Mouse (Mus musculus) gastrocnemius, postnatal 36 days (tissue): ENCODE data around the gene Sult2b1. TPM values are rescaled to one million over a fixed set of nuclear protein-coding genes. Genes with fewer than 3 reads are reported as not detected.

ENCODE experiments used
- DNase-seq, 2 experiments: peaks; one replicate each; pipeline ENCODE4 v3.0.0; 2022
- intact Hi-C: fragments of 180-260 bp; cut with DNase I; formaldehyde crosslinking; loops from one replicate; pipeline ENCODE4 v1.15.1; 2025
- total RNA-seq, 2 experiments: library from RNA; stranded (reverse); gene quantifications; 2 replicates each; pipeline ENCODE4 v1.2.3; 2021

Gene Sult2b1
- total RNA-seq, 2 experiments from 2014 or later, result not detected

DNA sequence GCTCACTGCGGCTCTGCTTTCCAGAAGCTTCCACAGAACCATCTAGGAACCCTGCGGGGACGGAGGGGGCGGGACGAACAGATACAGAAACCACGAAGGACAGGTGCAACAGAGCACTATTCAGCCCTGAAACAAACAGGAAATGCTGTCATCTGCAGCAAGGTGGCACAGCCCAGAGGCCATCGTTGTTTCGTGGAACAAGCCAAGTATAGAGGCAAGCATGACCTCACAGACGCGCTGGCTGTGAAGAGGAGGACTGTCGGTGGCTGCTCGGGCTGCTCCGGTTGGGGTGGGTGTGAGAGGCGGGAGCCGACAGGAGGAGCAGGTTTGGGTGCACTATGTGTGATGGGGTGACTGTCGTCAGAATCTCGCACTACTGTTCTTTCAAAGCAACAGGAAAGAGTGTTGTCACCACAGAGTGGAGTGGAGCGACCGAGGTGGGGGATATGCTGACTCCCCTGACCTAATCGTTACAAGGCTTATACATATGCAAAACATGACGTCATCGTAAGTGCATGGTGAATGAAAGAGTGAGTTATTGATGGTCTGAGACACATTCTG is 5.3 kb downstream of the Sult2b1 start:
- intact Hi-C loops, result no loop called here
- peak in 1 of 2 experiments; percentile 2 for DNase-seq

DNA sequence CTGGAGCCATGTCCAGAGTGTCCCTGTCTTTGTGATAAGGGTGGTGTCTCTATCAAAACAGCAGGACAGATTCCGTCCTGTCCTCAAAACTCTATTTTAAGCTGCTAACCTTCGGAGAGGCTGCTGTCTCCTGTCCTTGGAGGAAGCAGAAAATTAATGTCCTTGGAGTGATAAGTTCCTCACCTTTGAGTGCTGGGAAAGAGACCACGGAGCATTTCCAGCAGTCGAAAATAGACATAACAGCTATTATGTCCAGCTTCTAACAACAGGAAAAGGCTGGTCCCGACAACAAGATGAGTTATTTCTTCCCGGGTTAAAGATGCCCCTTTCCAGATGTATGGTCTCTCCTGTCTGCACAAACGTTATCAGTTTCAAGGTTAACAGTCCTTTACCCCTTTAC is 9.2 kb downstream of the Sult2b1 start:
- intact Hi-C loops, result no loop called here
- no peak for DNase-seq

DNA sequence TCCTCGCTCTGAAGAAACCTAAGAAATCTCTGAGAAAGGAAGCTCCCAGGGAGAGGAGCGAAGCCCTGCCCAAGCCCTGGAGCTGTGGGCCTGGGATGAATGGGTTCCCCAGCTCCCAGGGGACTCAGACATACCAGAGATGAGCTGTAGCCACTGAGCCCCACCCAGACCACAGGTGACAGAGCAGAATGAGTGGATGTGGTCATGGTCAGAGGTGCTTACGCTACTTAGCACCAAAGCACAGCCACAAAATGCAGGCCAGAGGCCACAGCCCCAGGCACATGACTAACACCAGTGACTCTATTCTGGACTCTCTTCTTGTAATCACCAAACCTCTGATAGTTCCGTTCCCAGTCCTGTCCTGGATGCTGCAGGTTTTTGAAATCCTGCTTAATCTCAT is 13.4 kb downstream of the Sult2b1 start:
- intact Hi-C loops, result no loop called here

DNA sequence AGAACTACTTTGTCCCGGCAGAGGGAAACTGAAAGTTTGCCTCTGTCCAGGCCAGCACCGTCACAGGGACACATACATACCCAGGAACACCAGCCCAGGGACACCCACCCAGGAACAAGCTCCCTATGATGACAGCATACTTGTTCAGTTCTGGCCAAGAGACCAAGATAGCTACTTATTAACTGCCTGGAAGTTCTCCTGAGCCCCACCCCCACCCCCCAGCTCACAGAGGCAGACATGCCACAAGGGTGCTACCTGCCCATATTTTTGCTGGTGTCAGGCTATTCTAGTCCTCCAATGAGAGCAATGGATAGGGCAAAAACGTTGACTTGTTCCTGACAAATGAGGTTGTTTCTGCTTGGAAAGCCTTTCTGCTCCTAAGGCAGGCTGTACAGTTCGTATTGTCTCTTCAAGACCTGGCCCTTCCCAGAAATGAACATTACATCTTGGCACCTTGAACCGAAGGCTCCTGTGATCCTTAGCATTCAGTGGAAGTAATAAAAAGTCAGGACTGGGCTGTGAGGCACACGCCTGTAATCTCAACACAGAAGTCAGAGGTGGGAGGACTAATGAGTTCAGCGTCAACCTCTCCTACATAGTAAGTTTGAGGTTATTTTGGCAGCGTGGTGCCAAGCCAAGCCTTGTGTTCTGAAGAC is 13.9 kb downstream of the Sult2b1 start:
- intact Hi-C loops, result no loop called here
- no peak for DNase-seq

More for the DNA sequence above, 13.4 kb downstream of the Sult2b1 start:
- no peak for DNase-seq

DNA sequence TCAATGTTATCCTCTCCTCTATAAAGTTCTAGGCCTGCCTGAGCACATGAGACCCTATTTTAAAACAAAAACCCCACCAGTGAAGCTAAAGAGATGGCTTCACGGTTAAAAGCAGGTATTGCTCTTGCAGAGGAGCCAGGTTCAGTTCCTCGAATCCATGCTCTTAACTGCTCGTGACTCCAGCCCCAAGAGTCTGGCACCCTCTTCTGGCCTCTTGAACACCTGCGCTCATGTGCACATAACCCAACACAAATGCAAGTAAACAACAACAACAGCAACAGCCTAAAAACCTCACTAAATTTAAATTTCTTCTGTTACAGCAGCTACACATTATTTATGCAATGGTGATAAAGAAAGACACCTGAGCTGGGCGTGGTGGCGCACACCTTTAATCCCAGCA is 17.0 kb downstream of the Sult2b1 start:
- intact Hi-C loops, result loop anchor here (10.0 kb wide), 1 partner anchor 217 kb away; no protein-coding TSS in a partner anchor
- no peak for DNase-seq

DNA sequence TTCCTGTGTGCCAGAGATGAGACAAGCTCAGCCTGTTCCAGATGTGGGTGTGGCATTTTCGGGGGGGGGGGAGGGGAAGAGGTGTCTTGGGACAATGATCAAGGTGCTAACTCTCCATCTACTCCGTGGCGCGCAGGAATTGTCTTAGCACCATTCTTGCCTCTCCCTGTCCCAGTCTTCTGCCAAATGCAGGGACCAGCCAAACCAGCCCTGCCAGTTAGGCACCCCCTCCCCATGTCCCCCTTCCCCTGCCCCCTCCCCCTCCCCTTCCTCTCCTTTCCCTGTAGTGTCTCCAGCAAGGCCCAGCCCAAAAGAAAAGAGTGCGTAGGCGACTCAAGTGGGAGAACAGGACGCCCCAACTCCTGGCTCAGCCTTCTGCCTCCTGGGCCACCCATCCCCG is 17.7 kb downstream of the Sult2b1 start:
- intact Hi-C loops, result loop anchor here (10.0 kb wide), 1 partner anchor 218 kb away; no protein-coding TSS in a partner anchor
- no peak for DNase-seq

DNA sequence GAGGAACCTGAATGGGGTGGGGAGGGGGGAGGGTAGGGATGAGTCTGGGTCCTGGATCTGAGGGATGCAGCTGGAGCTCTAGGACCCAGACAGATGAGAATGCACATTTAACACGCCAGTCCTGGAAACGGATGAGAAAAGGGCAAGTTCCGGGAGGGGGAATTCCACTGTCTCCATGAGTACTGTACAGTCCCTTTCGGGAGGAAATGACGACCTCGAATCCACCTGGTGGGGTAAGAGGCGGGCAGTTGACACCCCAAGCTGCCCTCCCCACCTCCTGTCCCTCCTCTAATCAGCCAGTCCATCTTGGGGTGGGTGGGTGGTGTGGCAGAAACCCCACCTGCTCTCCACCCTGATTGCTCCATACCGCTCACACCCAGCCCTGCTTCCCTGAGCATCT is 18.5 kb downstream of the Sult2b1 start:
- intact Hi-C loops, result loop anchor here (10.0 kb wide), 1 partner anchor 219 kb away; no protein-coding TSS in a partner anchor
- DNase-seq, result no peak

DNA sequence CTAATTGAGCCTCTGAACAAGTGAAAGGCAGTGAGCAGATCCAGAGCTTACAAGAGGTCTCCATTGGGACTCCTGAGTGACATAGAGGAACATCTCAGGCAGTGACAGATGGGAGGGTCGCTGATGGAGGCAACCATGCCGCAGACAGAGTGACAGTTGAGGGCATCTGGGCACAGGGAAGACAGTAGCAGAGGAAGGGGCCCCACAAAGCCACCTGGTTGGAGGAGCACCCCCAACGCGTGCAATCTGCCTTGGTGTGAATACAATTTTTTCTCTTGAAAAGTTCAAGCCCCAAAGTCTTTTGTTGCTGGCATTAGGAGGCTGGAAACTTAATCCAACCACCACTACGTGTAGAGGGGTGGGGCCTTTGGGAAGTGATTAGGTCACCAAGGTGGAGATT is 24.3 kb downstream of the Sult2b1 start:
- intact Hi-C loops, result loop anchor here (10.0 kb wide), 1 partner anchor 225 kb away; no protein-coding TSS in a partner anchor
- no peak for DNase-seq

DNA sequence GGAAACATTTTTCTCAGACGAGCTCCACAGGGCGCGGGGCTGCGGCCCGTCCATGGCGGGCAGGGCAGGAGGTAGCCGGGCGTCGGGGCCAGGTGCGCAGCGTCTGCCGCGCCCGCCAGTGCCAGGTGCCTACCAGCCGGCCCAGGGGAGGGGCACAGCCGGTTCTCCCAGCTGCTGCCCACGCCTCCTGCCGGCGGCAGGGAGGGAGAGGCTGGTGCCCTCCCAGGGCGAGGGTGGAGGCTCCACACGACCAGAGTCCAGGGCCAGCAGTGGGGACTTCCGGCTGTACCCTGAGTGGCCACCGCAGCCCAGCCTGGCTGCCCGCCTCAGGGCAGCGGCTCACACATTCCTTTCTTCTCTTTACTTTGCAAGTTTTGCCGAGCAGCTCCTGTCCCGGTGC is 25.1 kb downstream of the Sult2b1 start:
- no peak for DNase-seq
- intact Hi-C loops, result loop anchor here (5.0 kb wide), 1 partner anchor 33 kb away; no protein-coding TSS in a partner anchor

DNA sequence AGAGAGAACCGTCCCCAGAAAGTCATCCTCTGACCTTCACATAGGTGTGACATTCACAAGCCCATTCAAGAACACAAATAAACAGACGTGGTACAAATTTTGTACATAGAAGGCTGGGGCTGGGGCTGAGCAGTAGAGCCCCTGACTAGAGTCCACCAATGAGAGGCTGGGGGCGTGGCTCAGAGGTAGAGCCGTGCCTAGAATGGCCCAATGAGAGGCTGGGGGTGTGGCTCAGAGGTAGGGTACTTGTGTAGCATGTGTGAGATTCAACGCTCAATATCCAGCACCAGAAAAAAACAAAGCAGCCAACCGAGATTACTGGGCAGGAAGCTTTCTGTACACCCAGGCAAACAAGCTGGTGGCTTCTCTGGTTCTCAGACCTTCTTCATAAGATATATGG is 28.8 kb downstream of the Sult2b1 start:
- intact Hi-C loops, result loop anchor here (5.0 kb wide), 1 partner anchor 37 kb away; no protein-coding TSS in a partner anchor
- no peak for DNase-seq

DNA sequence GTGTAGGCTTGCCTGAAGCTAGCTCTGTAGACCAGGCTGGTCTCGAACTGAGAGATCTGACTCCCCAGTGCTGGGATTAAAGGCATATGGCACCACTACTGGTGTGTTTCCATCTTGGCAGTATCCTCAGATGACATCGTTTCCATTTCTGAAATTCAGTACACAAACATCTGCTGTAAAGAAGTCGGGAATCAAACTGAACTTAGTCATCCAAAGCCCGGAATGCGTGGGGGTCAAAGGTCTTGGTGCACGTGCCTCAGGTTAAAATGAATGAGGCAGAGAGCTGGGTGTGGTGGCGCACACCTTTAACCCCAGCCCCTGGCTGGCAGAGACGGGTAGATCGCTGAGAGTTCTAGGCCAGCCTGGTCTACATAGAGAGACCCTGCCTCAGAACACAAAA is 34.3 kb downstream of the Sult2b1 start:
- intact Hi-C loops, result no loop called here
- DNase-seq, result no peak

DNA sequence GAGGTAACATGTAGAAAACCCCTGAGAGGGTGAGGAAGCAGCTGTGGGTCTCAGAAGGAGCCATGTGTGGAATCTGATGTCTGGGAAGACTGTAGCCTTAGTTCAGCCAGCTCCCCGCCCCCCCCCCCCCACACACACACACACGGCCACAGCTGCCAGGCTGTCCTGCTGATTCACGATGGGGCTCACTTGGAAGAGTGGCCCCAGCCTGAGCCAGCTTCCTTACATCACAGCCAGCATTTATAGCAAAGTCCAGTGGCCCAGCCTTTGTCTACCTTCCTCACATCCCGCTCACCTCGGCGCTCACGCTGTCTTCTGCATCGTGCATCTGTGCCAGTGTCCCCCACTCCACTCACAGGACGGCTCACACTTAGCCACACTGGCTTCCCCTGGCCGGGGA is 35.1 kb downstream of the Sult2b1 start:
- intact Hi-C loops, result no loop called here
- no peak for DNase-seq

DNA sequence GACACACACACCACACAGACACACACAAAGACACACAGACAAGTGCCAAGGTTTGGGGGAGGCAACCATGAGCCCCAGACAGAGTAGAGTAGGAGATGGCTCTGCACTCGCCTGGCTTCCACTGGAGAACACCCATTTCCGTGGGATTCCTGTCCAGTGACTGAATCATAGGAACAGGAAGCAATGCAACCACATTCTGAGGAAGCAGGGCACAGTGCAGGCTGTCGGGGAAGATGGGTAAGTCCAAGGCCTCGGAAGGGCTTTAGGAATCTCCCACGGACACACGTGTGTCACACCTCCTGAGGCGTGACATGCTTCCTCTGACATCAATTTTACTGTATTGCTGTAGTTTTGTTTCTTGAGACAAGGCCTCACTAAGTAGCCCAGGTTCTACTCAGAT is 36.4 kb downstream of the Sult2b1 start:
- intact Hi-C loops, result no loop called here
- no peak for DNase-seq

DNA sequence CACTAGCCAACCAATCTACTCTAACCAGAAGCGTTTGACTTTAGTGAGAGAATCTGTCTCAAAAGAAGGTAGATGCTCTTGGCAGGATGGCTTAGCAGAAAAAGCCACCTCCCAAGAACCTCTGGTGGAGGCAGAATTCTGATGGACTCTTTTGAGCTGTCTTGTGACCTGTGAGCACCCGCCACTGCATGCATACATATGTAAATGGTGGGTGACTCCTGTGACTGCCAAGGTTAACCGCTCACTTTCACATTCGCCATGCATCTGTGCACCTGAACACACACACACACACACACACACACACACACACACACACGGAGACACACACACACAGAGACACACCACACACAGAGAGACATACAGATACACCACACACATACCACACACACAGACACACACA is 37.0 kb downstream of the Sult2b1 start:
- DNase-seq, result no peak
- intact Hi-C loops, result no loop called here

DNA sequence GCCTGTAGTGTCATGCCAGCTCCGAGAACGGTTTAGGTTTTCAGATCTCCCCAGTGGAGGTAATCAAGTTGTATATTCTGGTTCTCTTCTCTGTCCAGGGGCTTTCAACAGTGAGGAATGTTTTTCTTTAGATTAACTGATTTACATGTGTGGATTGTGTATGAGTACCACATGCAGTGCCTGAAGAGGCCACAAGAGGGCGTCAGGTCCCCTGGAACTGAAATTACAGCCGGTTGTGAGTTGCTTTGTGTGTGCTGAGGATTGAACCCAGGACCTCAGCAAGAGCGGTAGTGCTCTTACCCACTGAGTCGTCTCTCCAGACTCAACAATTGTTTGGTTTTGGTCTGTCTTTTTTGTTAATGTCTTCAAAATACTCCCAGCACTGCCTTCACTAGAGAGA is 38.0 kb downstream of the Sult2b1 start:
- intact Hi-C loops, result no loop called here
- DNase-seq, result no peak

DNA sequence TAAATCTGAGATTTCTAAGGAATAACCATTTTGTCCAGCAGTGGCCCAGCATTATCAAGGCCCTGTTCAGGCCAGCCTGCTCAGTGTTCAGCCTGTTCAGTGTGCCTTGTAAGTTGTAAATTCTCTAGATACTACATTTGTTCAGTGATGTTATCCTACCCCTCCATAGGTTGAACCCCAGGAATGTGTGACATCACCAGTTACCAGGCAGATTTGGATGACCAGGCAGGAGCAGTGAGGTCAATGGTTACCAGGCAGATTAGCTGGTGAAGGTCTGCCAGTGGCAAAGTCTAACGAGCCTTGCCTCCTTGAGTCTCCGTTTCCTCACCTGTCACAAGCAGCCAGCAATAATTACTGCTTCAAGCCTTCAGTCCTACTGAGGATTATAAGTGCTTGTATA is 40.1 kb downstream of the Sult2b1 start:
- intact Hi-C loops, result no loop called here
- no peak for DNase-seq

DNA sequence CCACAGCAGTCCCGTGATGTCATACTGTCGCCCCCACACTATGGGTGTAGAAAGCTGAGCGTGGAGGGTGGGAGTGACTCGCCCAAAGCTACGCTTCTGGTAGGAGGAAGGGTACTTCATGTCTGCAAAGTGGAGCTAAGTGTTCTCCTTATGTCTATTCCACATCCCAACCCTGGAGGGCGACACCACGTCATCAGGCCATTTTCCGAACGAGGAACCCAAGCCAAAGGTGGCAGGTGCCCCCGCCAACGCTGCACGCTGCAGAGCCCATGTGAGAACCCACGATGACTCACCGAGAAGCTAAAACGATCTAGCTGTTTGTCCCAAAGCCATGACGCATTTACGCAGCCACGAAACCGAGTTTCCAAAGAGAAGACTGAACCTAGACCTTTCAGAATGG is 42.1 kb downstream of the Sult2b1 start:
- intact Hi-C loops, result no loop called here
- DNase-seq, result no peak

DNA sequence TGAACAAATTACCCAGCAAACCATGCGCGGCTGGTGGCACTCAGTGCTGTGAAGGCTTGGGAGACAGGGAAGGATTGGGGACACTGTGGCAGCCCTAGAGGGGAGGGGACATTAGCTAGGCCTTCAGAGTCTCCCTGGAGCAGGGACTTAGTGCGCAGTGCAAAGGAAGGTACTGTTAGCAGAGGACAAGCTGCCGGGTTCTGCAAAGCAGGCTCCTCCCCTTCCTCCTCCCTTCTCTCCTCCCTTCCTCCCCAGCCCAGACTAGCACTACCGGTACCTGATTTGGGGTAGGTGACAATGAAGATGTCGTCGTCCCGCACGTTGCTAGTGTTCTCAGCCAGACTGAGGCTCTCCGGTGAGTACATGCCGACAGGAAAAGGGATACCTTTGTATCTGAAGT is 42.7 kb downstream of the Sult2b1 start:
- no peak for DNase-seq
- intact Hi-C loops, result no loop called here

DNA sequence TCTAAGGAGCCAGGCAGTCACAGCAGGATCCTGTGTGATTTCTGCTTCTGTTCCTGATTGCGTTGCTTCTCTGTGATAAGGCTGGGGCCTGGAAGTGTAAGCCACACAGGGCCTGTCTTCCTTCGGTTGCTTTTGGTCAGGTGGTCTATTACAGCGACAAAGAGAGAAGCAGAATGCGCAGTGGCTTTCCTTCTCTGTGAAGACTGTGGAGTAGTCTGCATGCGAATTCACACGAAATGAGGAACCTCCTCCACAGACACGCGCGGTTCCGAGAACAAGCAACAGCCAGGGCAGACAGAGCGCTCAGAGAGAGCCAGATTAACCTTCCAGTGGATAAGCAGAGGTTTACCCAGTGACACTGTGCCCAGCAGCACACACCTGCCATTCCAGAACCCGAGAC is 43.2 kb downstream of the Sult2b1 start:
- no peak for DNase-seq
- intact Hi-C loops, result no loop called here

DNA sequence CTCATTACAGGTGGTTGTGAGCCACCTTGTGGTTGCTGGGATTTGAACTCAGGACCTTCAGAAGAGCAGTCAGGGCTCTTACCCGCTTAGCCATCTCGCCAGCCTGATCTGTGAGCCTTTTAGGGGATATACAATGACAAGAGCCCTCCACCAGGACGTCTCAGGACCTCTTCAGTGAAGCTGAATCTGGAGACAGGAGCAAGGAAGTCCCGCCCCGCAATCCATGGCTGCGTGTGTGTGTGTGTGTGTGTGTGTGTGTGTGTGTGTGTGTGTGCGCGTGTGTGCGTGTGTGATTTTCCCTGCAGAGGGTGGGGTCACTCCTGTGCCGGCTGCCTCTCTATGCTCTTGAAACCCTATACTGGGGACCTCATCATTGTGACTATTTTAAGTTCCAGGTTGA is 44.6 kb downstream of the Sult2b1 start:
- intact Hi-C loops, result loop anchor here (1.0 kb wide), 1 partner anchor 60 kb away; no protein-coding TSS in a partner anchor
- no peak for DNase-seq

DNA sequence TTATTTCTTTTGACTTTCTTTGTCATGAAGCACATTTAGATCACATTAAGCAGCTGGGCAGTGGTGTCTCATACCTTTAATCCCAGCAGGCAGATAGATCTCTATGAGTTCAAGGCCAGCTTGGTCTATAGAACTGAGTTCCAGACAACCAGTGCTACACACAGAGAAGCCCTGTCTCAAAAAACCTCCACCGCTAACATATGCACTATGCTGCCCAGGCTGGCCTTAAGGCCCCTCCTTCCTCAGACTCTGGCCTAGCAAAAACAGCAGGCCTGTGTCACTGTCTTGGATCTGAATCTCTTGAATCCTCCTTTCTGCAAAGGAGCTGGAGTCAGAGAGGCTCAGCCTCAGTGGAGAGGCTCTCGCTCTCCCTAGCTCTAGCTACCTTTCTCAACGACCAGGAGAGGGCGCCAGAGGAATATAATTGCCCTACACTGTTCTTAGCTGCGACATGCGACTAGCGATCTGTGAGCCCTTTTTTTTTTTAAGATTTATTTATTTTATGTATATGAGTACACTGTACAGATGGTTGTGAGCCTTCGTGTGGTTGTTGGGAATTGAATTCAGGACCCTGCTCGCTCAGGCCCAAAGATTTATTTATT is 45.2 kb downstream of the Sult2b1 start:
- DNase-seq, result peak in 1 of 2 experiments; percentile 73
- intact Hi-C loops, result loop anchor here (1.0 kb wide), 1 partner anchor 61 kb away; no protein-coding TSS in a partner anchor

DNA sequence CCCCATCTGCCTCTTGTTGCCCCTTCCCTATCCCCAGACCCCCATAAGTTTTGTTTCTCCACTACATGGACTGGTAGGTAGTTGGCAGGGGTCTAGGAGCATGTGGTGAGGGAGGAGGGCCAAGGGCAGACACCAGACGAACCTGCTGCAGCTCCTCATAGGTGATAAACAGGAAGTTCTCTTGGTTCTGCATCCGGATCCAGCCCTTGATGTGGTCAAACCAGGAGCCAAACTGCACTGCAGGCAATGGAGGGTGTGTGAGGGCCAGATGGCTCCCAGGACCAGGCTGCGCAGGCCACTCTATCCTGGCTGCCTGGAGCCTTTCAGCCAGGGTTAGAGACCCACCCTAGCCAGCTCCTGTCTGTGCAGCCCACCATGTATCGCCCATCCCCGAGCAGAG is 51.0 kb downstream of the Sult2b1 start:
- intact Hi-C loops, result loop anchor here (5.0 kb wide), 1 partner anchor 204 kb away; no protein-coding TSS in a partner anchor
- no peak for DNase-seq
